In genomic region chr6:118180085-118180423, GRCm38 (mm10) we compare ENCODE assay signal across 9 mouse cellular contexts. TPM values are rescaled to one million over a fixed set of nuclear protein-coding genes. Genes with fewer than 3 reads are reported as not detected.
DNase-seq lines count a peak whose midpoint lies in the region; ATAC-seq and TF ChIP-seq lines count a peak whose summit lies in the region.
"Had no signal": no experiment of that assay in that cellular context is flagged by ENCODE, and none has a peak within 500 bp of the region (broad histone marks: within the 10 kb centered on the region; RNA-seq: fewer than 3 reads in every experiment).

No protein-coding gene starts in this region.

- no peak overlapping the region for H3K4me3 ChIP-seq in hindbrain, embryonic 11.5 days (ENCODE audit: low read depth, low read length)
- H3K4me3 ChIP-seq in hindbrain, postnatal 0 days (ENCODE audit: low read length) = no peak overlapping the region
- H3K4me3 ChIP-seq in lung, embryonic 16.5 days (ENCODE audit: low read length) = no peak overlapping the region
- H3K4me3 ChIP-seq in intestine, postnatal 0 days (ENCODE audit: low read depth, low read length) = no peak overlapping the region
- H3K4me3 ChIP-seq in stomach, embryonic 16.5 days (replicated peaks; ENCODE audit: low read length) = no peak overlapping the region
- H3K4me3 ChIP-seq: limb, embryonic 15.5 days had no signal

- H3K9me3 ChIP-seq in hindbrain, embryonic 11.5 days (ENCODE audit: control insufficient read depth, low read length) = no peaks in the 10 kb centered on the region
- no peaks in the 10 kb centered on the region for H3K9me3 ChIP-seq in hindbrain, postnatal 0 days (ENCODE audit: low read length)
- H3K9me3 ChIP-seq in lung, embryonic 16.5 days (ENCODE audit: control insufficient read depth, low read length) = no peaks in the 10 kb centered on the region
- H3K9me3 ChIP-seq in intestine, postnatal 0 days (ENCODE audit: control insufficient read depth) = no peaks in the 10 kb centered on the region
- H3K9me3 ChIP-seq in stomach, embryonic 16.5 days (replicated peaks; ENCODE audit: control insufficient read depth, low read length) = no peaks in the 10 kb centered on the region
- H3K9me3 ChIP-seq: limb, embryonic 15.5 days had no signal

- no peaks in the 10 kb centered on the region for H3K4me1 ChIP-seq in hindbrain, embryonic 11.5 days (replicated peaks; ENCODE audit: control insufficient read depth, insufficient read depth, low read length)
- no peaks in the 10 kb centered on the region for H3K4me1 ChIP-seq in hindbrain, postnatal 0 days (ENCODE audit: insufficient read depth, low read length)
- H3K4me1 ChIP-seq in lung, embryonic 16.5 days (replicated peaks; ENCODE audit: control insufficient read depth, insufficient read depth, low read length) = peaks cover 5% of the 10 kb centered on the region
- peaks cover 10% of the 10 kb centered on the region; the same call in 1 of the 2 replicates for H3K4me1 ChIP-seq in intestine, postnatal 0 days (replicated peaks; ENCODE audit: control insufficient read depth, insufficient read depth, low read length)
- H3K4me1 ChIP-seq in stomach, embryonic 16.5 days (ENCODE audit: control insufficient read depth, insufficient read depth, low read length) = 0 out of 2 replicates have a peak, but pooled peaks cover 2% of the 10 kb centered on the region
- H3K4me1 ChIP-seq: limb, embryonic 15.5 days had no signal

- H3K9ac ChIP-seq in hindbrain, embryonic 11.5 days (ENCODE audit: low read depth, low read length) = no peak overlapping the region
- no peak overlapping the region for H3K9ac ChIP-seq in hindbrain, postnatal 0 days (replicated peaks; ENCODE audit: low read length)
- H3K9ac ChIP-seq in lung, embryonic 16.5 days (ENCODE audit: low read length) = no peak overlapping the region
- H3K9ac ChIP-seq in intestine, postnatal 0 days (ENCODE audit: low read depth, low read length) = no peak overlapping the region
- no peak overlapping the region for H3K9ac ChIP-seq in stomach, embryonic 16.5 days (ENCODE audit: low read length)
- H3K9ac ChIP-seq: limb, embryonic 15.5 days had no signal

- H3K27ac ChIP-seq in hindbrain, embryonic 11.5 days (ENCODE audit: low read depth, low read length) = no peak overlapping the region
- no peak overlapping the region for H3K27ac ChIP-seq in hindbrain, postnatal 0 days
- H3K27ac ChIP-seq in lung, embryonic 16.5 days (ENCODE audit: low read length) = no peak overlapping the region
- no peak overlapping the region for H3K27ac ChIP-seq in intestine, postnatal 0 days (ENCODE audit: low read depth, low read length)
- H3K27ac ChIP-seq in stomach, embryonic 16.5 days (ENCODE audit: low read length) = no peak overlapping the region
- H3K27ac ChIP-seq: limb, embryonic 15.5 days had no signal

- peak; percentile 35; the same call in 1 of the 2 replicates for ATAC-seq in hindbrain, embryonic 11.5 days (ENCODE audit: low FRiP score)
- ATAC-seq in hindbrain, postnatal 0 days = no peak
- ATAC-seq in lung, embryonic 16.5 days (ENCODE audit: low read depth) = peak; percentile 50
- ATAC-seq in intestine, postnatal 0 days = no peak; the same call in 1 of the 2 replicates
- peak; percentile 17; the same call in 1 of the 2 replicates for ATAC-seq in stomach, embryonic 16.5 days (ENCODE audit: insufficient read depth, low FRiP score)

- H3K4me2 ChIP-seq in hindbrain, embryonic 11.5 days (replicated peaks; ENCODE audit: low read depth, low read length) = no peak overlapping the region
- H3K4me2 ChIP-seq in hindbrain, postnatal 0 days (ENCODE audit: low read depth, low read length) = no peak overlapping the region
- peak overlapping the region; percentile 37; the same call in 1 of the 2 replicates for H3K4me2 ChIP-seq in lung, embryonic 16.5 days (ENCODE audit: low read depth, low read length)
- peak overlapping the region; percentile 21; the same call in 1 of the 2 replicates for H3K4me2 ChIP-seq in intestine, postnatal 0 days (replicated peaks; ENCODE audit: low read depth)
- no peak overlapping the region for H3K4me2 ChIP-seq in stomach, embryonic 16.5 days (ENCODE audit: low read depth, low read length)
- H3K4me2 ChIP-seq: limb, embryonic 15.5 days had no signal

- H3K36me3 ChIP-seq in hindbrain, embryonic 11.5 days (ENCODE audit: control insufficient read depth, insufficient read depth, low read length) = no peaks in the 10 kb centered on the region
- H3K36me3 ChIP-seq in hindbrain, postnatal 0 days (ENCODE audit: insufficient read depth, low read length) = no peaks in the 10 kb centered on the region
- H3K36me3 ChIP-seq in lung, embryonic 16.5 days (ENCODE audit: control insufficient read depth, insufficient read depth, low read length) = no peaks in the 10 kb centered on the region
- H3K36me3 ChIP-seq in intestine, postnatal 0 days (ENCODE audit: control insufficient read depth, insufficient read depth) = no peaks in the 10 kb centered on the region; the same call in 1 of the 2 replicates
- no peaks in the 10 kb centered on the region for H3K36me3 ChIP-seq in stomach, embryonic 16.5 days (ENCODE audit: control insufficient read depth, insufficient read depth, low read length)
- H3K36me3 ChIP-seq: limb, embryonic 15.5 days had no signal

- no peaks in the 10 kb centered on the region for H3K27me3 ChIP-seq in hindbrain, embryonic 11.5 days (ENCODE audit: control insufficient read depth, insufficient read depth, low read length)
- no peaks in the 10 kb centered on the region for H3K27me3 ChIP-seq in hindbrain, postnatal 0 days (ENCODE audit: insufficient read depth, low read length)
- H3K27me3 ChIP-seq in lung, embryonic 16.5 days (ENCODE audit: control insufficient read depth, insufficient read depth, low read depth, low read length) = no peaks in the 10 kb centered on the region
- no peaks in the 10 kb centered on the region for H3K27me3 ChIP-seq in intestine, postnatal 0 days (replicated peaks; ENCODE audit: control insufficient read depth, insufficient read depth, low read length)
- H3K27me3 ChIP-seq in stomach, embryonic 16.5 days (ENCODE audit: control insufficient read depth, insufficient read depth, low read length) = no peaks in the 10 kb centered on the region
- H3K27me3 ChIP-seq: limb, embryonic 15.5 days had no signal

- WGBS in hindbrain, embryonic 11.5 days = 86% methylated on average over 12 of the region's 12 CpGs
- WGBS in hindbrain, postnatal 0 days = 67% methylated on average over 12 of the region's 12 CpGs
- 66% methylated on average over 12 of the region's 12 CpGs for WGBS in lung, embryonic 16.5 days
- 68% methylated on average over 12 of the region's 12 CpGs for WGBS in intestine, postnatal 0 days
- WGBS in stomach, embryonic 16.5 days = 74% methylated on average over 12 of the region's 12 CpGs

- DNase-seq in hindbrain, embryonic 11.5 days (ENCODE audit: low spot score) = peak; percentile 28
- DNase-seq in hindbrain, postnatal 0 days (ENCODE audit: low spot score) = no peak
- no peak for DNase-seq in lung, postnatal 25 days (ENCODE audit: low spot score)
- no peak for DNase-seq in testis, postnatal 14 days (ENCODE audit: low spot score)

- TF ChIP-seq CTCF in hindbrain, postnatal 0 days (IDR thresholded peaks at IDR 0.05; ENCODE audit: low read depth) = no peak
- no peak for TF ChIP-seq CTCF in intestine, postnatal 0 days (IDR thresholded peaks at IDR 0.05; ENCODE audit: low read depth)

RNA-seq across cellular contexts. Expression of gene Ret, which starts 17.5 kb away (rescaled TPM):
- 3.2 and 4.2 TPM in 2 replicates for polyA plus RNA-seq in hindbrain, embryonic 11.5 days (2014; fragmentation: Nextera tagmentation; extraction: Ambion mirVana)
- total RNA-seq in hindbrain, postnatal 0 days (2014; rRNA removed) = 58.5 and 69.0 TPM in 2 replicates
- 15.4 and 15.6 TPM in 2 replicates for polyA plus RNA-seq in hindbrain, postnatal 0 days (2015; fragmentation: Nextera tagmentation; extraction: Ambion mirVana)
- polyA plus RNA-seq in lung, embryonic 16.5 days (2015; fragmentation: Nextera tagmentation; extraction: Ambion mirVana) = 1.0 and 1.6 TPM in 2 replicates
- polyA plus RNA-seq in intestine, postnatal 0 days (2015; fragmentation: Nextera tagmentation; extraction: Ambion mirVana) = 12.0 and 13.5 TPM in 2 replicates
- 11.9 and 13.1 TPM in 2 replicates for polyA plus RNA-seq in stomach, embryonic 16.5 days (2015; fragmentation: Nextera tagmentation; extraction: Ambion mirVana)
- total RNA-seq: CH12.LX had no signal

RNA-seq across cellular contexts. Expression of gene Csgalnact2, which starts 41.1 kb away (rescaled TPM):
- 8.7 and 11.5 TPM in 2 replicates for polyA plus RNA-seq in hindbrain, embryonic 11.5 days (2014; fragmentation: Nextera tagmentation; extraction: Ambion mirVana)
- 7.2 and 11.2 TPM in 2 replicates for total RNA-seq in hindbrain, postnatal 0 days (2014; rRNA removed)
- polyA plus RNA-seq in hindbrain, postnatal 0 days (2015; fragmentation: Nextera tagmentation; extraction: Ambion mirVana) = 9.3 and 11.2 TPM in 2 replicates
- 22.9 and 23.1 TPM in 2 replicates for polyA plus RNA-seq in lung, embryonic 16.5 days (2015; fragmentation: Nextera tagmentation; extraction: Ambion mirVana)
- 7.0 and 8.0 TPM in 2 replicates for polyA plus RNA-seq in intestine, postnatal 0 days (2015; fragmentation: Nextera tagmentation; extraction: Ambion mirVana)
- polyA plus RNA-seq in stomach, embryonic 16.5 days (2015; fragmentation: Nextera tagmentation; extraction: Ambion mirVana) = 16.0 and 16.8 TPM in 2 replicates

Comparison
In these comparisons a context has a peak if more than half of its experiments do, and no peak if none do; other contexts are left out.
1. ATAC-seq: peak in hindbrain, embryonic 11.5 days (single experiment), lung, embryonic 16.5 days (single experiment) and stomach, embryonic 16.5 days (single experiment); none in hindbrain, postnatal 0 days (single experiment) and intestine, postnatal 0 days (single experiment).
2. H3K4me2 ChIP-seq: peak in lung, embryonic 16.5 days (single experiment) and intestine, postnatal 0 days (single experiment); none in hindbrain, embryonic 11.5 days (single experiment), hindbrain, postnatal 0 days (single experiment) and stomach, embryonic 16.5 days (single experiment).